Mouse (Mus musculus): ENCODE data around the gene Fkbp8. TPM values are rescaled to one million over a fixed set of nuclear protein-coding genes. Genes with fewer than 3 reads are reported as not detected.
A peak's percentile ranks its signal among the peaks of the same experiment; 100 is the strongest.

Fkbp8 gene
- total RNA-seq (2022), result 100 to 1,000 TPM; 135 to 145 (median 137) TPM

GRCm38 (mm10) chr8:70527512-70528181, at the start of gene Fkbp8, which contains the start of gene Kxd1:
TSS of gene Fkbp8 (plus strand) at chr8:70527724.
TSS of gene Kxd1 (minus strand) at chr8:70527956.
- peak; percentile 98 for DNase-seq (ENCODE audit: low spot score)

- DNase-seq (ENCODE audit: low spot score), result no peak
These were observed 45.6 kb upstream of the Fkbp8 start for GRCm38 (mm10) chr8:70481908-70482307.

- DNase-seq (ENCODE audit: low spot score), result no peak
These were observed 44.6 kb upstream of the Fkbp8 start for GRCm38 (mm10) chr8:70482943-70483342.

- no peak for DNase-seq (ENCODE audit: low spot score)
These were observed 41.3 kb upstream of the Fkbp8 start for GRCm38 (mm10) chr8:70486191-70486681.

- DNase-seq (ENCODE audit: low spot score), result no peak
These were observed 40.5 kb upstream of the Fkbp8 start, which contains the start of gene Tmem59l for GRCm38 (mm10) chr8:70486941-70487520. TSS of gene Tmem59l (minus strand) at chr8:70487358.

- DNase-seq (ENCODE audit: low spot score), result no peak
These were observed 39.3 kb upstream of the Fkbp8 start for GRCm38 (mm10) chr8:70487993-70488796.

- DNase-seq (ENCODE audit: low spot score), result no peak
These were observed 38.5 kb upstream of the Fkbp8 start for GRCm38 (mm10) chr8:70488931-70489470.

- DNase-seq (ENCODE audit: low spot score), result no peak
These were observed 37.9 kb upstream of the Fkbp8 start for GRCm38 (mm10) chr8:70489576-70489975.

- no peak for DNase-seq (ENCODE audit: low spot score)
These were observed 37.3 kb upstream of the Fkbp8 start for GRCm38 (mm10) chr8:70490061-70490879.

GRCm38 (mm10) chr8:70490880-70491495, 36.5 kb upstream of the Fkbp8 start:
- no peak for DNase-seq (ENCODE audit: low spot score)

- no peak for DNase-seq (ENCODE audit: low spot score)
These were observed 34.6 kb upstream of the Fkbp8 start, which contains the start of gene Crlf1 for GRCm38 (mm10) chr8:70492664-70493640. TSS of gene Crlf1 (plus strand) at chr8:70493158.

GRCm38 (mm10) chr8:70493692-70494415, 33.7 kb upstream of the Fkbp8 start:
- DNase-seq (ENCODE audit: low spot score), result no peak

GRCm38 (mm10) chr8:70494416-70494945, 33.0 kb upstream of the Fkbp8 start:
- no peak for DNase-seq (ENCODE audit: low spot score)

GRCm38 (mm10) chr8:70495001-70495770, 32.3 kb upstream of the Fkbp8 start:
- DNase-seq (ENCODE audit: low spot score), result no peak

GRCm38 (mm10) chr8:70495771-70496062, 31.8 kb upstream of the Fkbp8 start:
- no peak for DNase-seq (ENCODE audit: low spot score)

GRCm38 (mm10) chr8:70500386-70501301, 26.9 kb upstream of the Fkbp8 start:
- DNase-seq (ENCODE audit: low spot score), result no peak
